Mouse (Mus musculus) ES-E14 (cell line): ENCODE data around the gene Dnajc25.

Experiments used
- CHD2 ChIP-seq: IDR thresholded peaks from 2 replicates; pipeline ENCODE4 v1.6.1; 2014; ENCODE audit warnings: mild to moderate bottlenecking, low read depth, low read length, inconsistent platforms
- HCFC1 ChIP-seq: IDR thresholded peaks from 2 replicates; pipeline ENCODE4 v1.6.1; 2012; ENCODE audit warnings: low read length, inconsistent platforms, borderline replicate concordance; ENCODE audit not compliant: insufficient read depth
- MAFK ChIP-seq: IDR thresholded peaks from 2 replicates; pipeline ENCODE4 v1.6.1; 2014; ENCODE audit warnings: mild to moderate bottlenecking, low read depth, low read length, inconsistent platforms; ENCODE audit not compliant: insufficient read depth

DNA sequence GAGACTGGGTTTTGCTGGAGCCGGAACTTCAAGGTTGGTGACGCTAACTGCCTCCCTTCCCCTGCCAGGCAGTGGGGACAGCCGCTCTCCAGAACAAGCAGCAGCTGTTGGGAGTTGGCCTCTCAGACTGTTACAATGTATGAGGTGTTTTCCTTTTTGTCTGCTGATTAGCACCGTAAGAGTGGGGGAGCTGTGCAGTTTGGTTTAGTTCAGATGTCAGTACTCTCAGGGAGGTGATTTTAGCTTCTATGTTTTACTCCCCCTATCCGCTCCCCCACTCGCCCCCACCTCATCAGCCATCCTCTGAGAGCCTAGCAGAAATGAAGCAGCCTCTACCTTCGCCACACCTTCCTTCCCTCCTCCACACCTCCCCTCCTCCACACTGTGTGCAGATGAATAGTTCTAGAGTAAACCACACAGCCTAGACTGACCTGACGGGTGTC, 410 bp downstream of the Dnajc25 start:
- TF ChIP-seq HCFC1 (no peak), MAFK (no peak), CHD2 (no peak)
